Mouse (Mus musculus): ENCODE data around the gene Zfp781. TPM values are rescaled to one million over a fixed set of nuclear protein-coding genes. Genes with fewer than 3 reads are reported as not detected.

Zfp781 gene
- under 1 TPM; 0.21 to 0.34 TPM for total RNA-seq (2023)

DNA sequence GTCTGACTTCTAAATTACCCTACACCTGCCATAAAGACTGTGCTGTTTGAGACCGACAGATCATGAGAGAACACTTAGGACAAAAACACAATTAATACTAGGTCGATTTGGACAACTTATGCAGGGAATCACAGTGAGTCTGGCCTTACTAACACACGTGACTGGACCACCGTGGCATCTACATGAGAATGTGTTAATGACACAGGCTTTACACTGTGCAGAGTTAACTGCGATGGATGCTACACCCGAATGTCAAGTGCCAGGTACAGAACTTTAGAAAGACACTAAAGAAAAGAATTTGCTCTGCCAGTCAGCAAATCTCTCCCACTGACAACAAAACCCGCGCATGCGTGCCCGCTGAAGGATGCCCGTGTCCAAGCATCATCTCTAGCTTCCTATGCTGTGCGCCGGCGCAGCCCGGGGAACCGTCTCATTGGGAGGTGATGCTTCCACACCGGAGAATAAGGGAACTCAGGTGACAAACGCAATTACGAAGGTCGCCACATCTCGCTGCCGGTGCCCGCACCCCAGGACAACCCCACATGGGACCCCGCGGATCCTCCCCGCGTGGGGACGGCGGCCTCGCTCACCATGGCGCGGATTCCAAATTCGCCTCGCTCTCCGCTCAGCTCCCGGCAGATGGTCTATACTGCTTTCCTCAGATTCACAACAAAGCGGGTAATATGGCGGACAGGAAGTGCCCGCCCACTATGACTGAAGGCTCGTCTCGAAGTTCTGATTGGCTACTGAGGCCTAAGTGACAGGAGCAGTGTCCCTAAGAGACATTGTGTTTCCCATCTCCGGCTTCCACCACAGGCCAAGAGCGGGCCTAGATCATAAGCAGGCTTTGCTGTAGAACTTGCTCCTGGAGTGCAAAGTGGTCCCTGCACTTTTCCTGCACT is at the start of gene Zfp781:
Zfp781 (minus strand) TSS at position 639 of the 902 bp plus-strand sequence.

GRCm38 (mm10) chr10:81863409-81864407 is 66.6 kb downstream of the Zfp781 start, which contains the start of gene Gm32687:
Gene Gm32687, plus strand, starts transcription at chr10:81863934.

Other genes with a start within 250 kb of the Zfp781 start
- gene Zfp433, start 225.7 kb downstream of the Zfp781 start, total RNA-seq (2023): 1 to 10 TPM; 2.3 to 4.6 TPM
- 1 to 10 TPM; 1.2 to 1.7 TPM for gene Gm3055, start 159.3 kb downstream of the Zfp781 start, total RNA-seq (2023)
- gene Gm4767, start 118.3 kb downstream of the Zfp781 start, total RNA-seq (2023): 1 to 10 TPM in 1 of 2 experiments, under 1 TPM in 1; 0.73 to 1.5 TPM
- gene Gm32687, start 66.5 kb downstream of the Zfp781 start, total RNA-seq (2023): 1 to 10 TPM; 1.7 to 2.1 TPM
- 1 to 10 TPM; 2.9 to 3.2 TPM for gene Zfp873, start 117.6 kb upstream of the Zfp781 start, total RNA-seq (2023)
- 1 to 10 TPM; 2.9 to 3.4 TPM for gene BC024063, start 152.9 kb upstream of the Zfp781 start, total RNA-seq (2023)
- 1 to 10 TPM; 2.2 to 3.5 TPM for gene AU041133, start 197.5 kb upstream of the Zfp781 start, total RNA-seq (2023)